Mouse (Mus musculus): Measurements from ENCODE around the gene Dop1b.
"Not testable (repeated sequence)": the region's sequence is repeated elsewhere in the genome, so short reads cannot be mapped to it uniquely, and the experiment has no call there.

The Dop1b gene

GRCm38 (mm10) chr16:93763378-93763777, 51.7 kb downstream of the Dop1b start:
- DNase-seq, result no peak

- no peak for DNase-seq
Measured at GRCm38 (mm10) chr16:93764597-93764996, 52.9 kb downstream of the Dop1b start.

- DNase-seq, result peak; percentile 43
Measured at GRCm38 (mm10) chr16:93766956-93767355, 55.3 kb downstream of the Dop1b start.

- DNase-seq, result no peak
Measured at GRCm38 (mm10) chr16:93767548-93767947, 55.8 kb downstream of the Dop1b start.

- DNase-seq, result no peak
Measured at GRCm38 (mm10) chr16:93769621-93770020, 57.9 kb downstream of the Dop1b start.

- no peak for DNase-seq
Measured at GRCm38 (mm10) chr16:93770271-93770926, 58.7 kb downstream of the Dop1b start.

GRCm38 (mm10) chr16:93774658-93775057, 63.0 kb downstream of the Dop1b start:
- no peak for DNase-seq

GRCm38 (mm10) chr16:93776468-93776867, 64.8 kb downstream of the Dop1b start:
- no peak for DNase-seq

- DNase-seq, result no peak
Measured at GRCm38 (mm10) chr16:93777247-93777999, 65.7 kb downstream of the Dop1b start.

GRCm38 (mm10) chr16:93778393-93778792, 66.7 kb downstream of the Dop1b start:
- not testable (repeated sequence) for DNase-seq

- no peak for DNase-seq
Measured at GRCm38 (mm10) chr16:93779554-93779953, 67.8 kb downstream of the Dop1b start.

GRCm38 (mm10) chr16:93780660-93781479, 69.2 kb downstream of the Dop1b start:
- DNase-seq, result no peak

GRCm38 (mm10) chr16:93784175-93784574, 72.5 kb downstream of the Dop1b start:
- no peak for DNase-seq

- peak; percentile 72 for DNase-seq
Measured at GRCm38 (mm10) chr16:93785805-93786204, 74.1 kb downstream of the Dop1b start.

GRCm38 (mm10) chr16:93788388-93788787, 76.7 kb downstream of the Dop1b start:
- no peak for DNase-seq

- no peak for DNase-seq
Measured at GRCm38 (mm10) chr16:93788881-93789280, 77.2 kb downstream of the Dop1b start.

- DNase-seq, result no peak
Measured at GRCm38 (mm10) chr16:93789971-93790755, 78.5 kb downstream of the Dop1b start.

GRCm38 (mm10) chr16:93792981-93793630, 81.4 kb downstream of the Dop1b start:
- DNase-seq, result no peak

- DNase-seq, result no peak
Measured at GRCm38 (mm10) chr16:93794845-93795244, 83.1 kb downstream of the Dop1b start.

- no peak for DNase-seq
Measured at GRCm38 (mm10) chr16:93795391-93795790, 83.7 kb downstream of the Dop1b start.

- no peak for DNase-seq
Measured at GRCm38 (mm10) chr16:93797021-93797840, 85.5 kb downstream of the Dop1b start.
